Mouse (Mus musculus) ZHBTc4 (cell line): ENCODE data around the gene Ppip5k2.

Source experiments
- DNase-seq: peaks from one replicate; pipeline ENCODE4 v3.0.0-alpha.2; 2011; ENCODE audit warnings: low read depth, low spot score

Ppip5k2 gene

GRCm38 (mm10) chr1:97769904-97770753, at the start of gene Ppip5k2, which contains the start of gene Gin1:
Ppip5k2 (minus strand) TSS chr1:97770411.
Gin1 (plus strand) TSS chr1:97770172.
- DNase-seq: peak; percentile 98

GRCm38 (mm10) chr1:97809255-97809912, 39.2 kb upstream of the Ppip5k2 start:
- DNase-seq: no peak

GRCm38 (mm10) chr1:97804520-97804919, 34.3 kb upstream of the Ppip5k2 start:
- DNase-seq: no peak

GRCm38 (mm10) chr1:97802207-97802902, 32.1 kb upstream of the Ppip5k2 start:
- no peak for DNase-seq

GRCm38 (mm10) chr1:97795936-97796335, 25.7 kb upstream of the Ppip5k2 start:
- DNase-seq: no peak

GRCm38 (mm10) chr1:97794110-97794509, 23.9 kb upstream of the Ppip5k2 start:
- peak; percentile 75 for DNase-seq

GRCm38 (mm10) chr1:97788490-97788889, 18.3 kb upstream of the Ppip5k2 start:
- no peak for DNase-seq

- DNase-seq: no peak
These were observed 17.5 kb upstream of the Ppip5k2 start for GRCm38 (mm10) chr1:97787674-97788073.

GRCm38 (mm10) chr1:97785685-97786393, 15.6 kb upstream of the Ppip5k2 start:
- DNase-seq: no peak

- no peak for DNase-seq
These were observed 14.7 kb upstream of the Ppip5k2 start for GRCm38 (mm10) chr1:97784928-97785327.

- no peak for DNase-seq
These were observed 11.5 kb upstream of the Ppip5k2 start for GRCm38 (mm10) chr1:97781674-97782073.

- no peak for DNase-seq
These were observed 3.8 kb upstream of the Ppip5k2 start for GRCm38 (mm10) chr1:97773973-97774372.

GRCm38 (mm10) chr1:97773362-97773761, 3.2 kb upstream of the Ppip5k2 start:
- DNase-seq: no peak

GRCm38 (mm10) chr1:97771727-97772126, 1.5 kb upstream of the Ppip5k2 start:
- no peak for DNase-seq

GRCm38 (mm10) chr1:97771118-97771517, 907 bp upstream of the Ppip5k2 start:
- no peak for DNase-seq

GRCm38 (mm10) chr1:97769294-97769903, 812 bp downstream of the Ppip5k2 start:
- DNase-seq: peak; percentile 58

GRCm38 (mm10) chr1:97768906-97769293, 1.3 kb downstream of the Ppip5k2 start:
- no peak for DNase-seq

GRCm38 (mm10) chr1:97768089-97768488, 2.1 kb downstream of the Ppip5k2 start:
- DNase-seq: no peak

- peak; percentile 58 for DNase-seq
These were observed 4.5 kb downstream of the Ppip5k2 start for GRCm38 (mm10) chr1:97765712-97766111.

GRCm38 (mm10) chr1:97761477-97761876, 8.7 kb downstream of the Ppip5k2 start:
- peak; percentile 13 for DNase-seq

GRCm38 (mm10) chr1:97760598-97760997, 9.6 kb downstream of the Ppip5k2 start:
- peak; percentile 18 for DNase-seq
